Mouse (Mus musculus) cortical plate, adult 2 months (tissue): Measurements from ENCODE around the gene Galnt15.

ENCODE experiments used
- CTCF ChIP-seq: fragments of 200-500 bp; IDR thresholded peaks from 2 replicates; pipeline ENCODE4 v1.5.1; 2011; ENCODE audit warnings: mild to moderate bottlenecking, control low read depth, low read length; ENCODE audit not compliant: insufficient read depth; ENCODE audit errors: extremely low read depth
- POLR2A ChIP-seq: fragments of 200-500 bp; IDR thresholded peaks from 2 replicates; pipeline ENCODE4 v1.6.1; 2011; ENCODE audit warnings: mild to moderate bottlenecking, low read length, control low read depth; ENCODE audit not compliant: insufficient read depth; ENCODE audit errors: extremely low read depth

- TF ChIP-seq CTCF: no peak
- no peak for TF ChIP-seq POLR2A
Observed at GRCm38 (mm10) chr14:32082891-32083290, 54.1 kb downstream of the Galnt15 start.
